Mouse (Mus musculus): ENCODE measurements around the gene Slc25a23.

- no peak for TF ChIP-seq CTCF (IDR thresholded peaks at IDR 0.05; ENCODE audit: borderline replicate concordance, extremely low read depth, insufficient read depth, insufficient read length)
- TF ChIP-seq POLR2A (IDR thresholded peaks at IDR 0.05; ENCODE audit: borderline replicate concordance, extremely low read depth, insufficient read depth, insufficient read length, poor library complexity, severe bottlenecking), result no peak
These were observed 7.2 kb upstream of the Slc25a23 start for GRCm38 (mm10) chr17:57066908-57067307.

All from brain, embryonic 14.5 days (tissue).